Mouse (Mus musculus) brain, embryonic 14.5 days (tissue): ENCODE measurements around the gene Atp8b4.

ENCODE experiments used
- CTCF ChIP-seq: fragments of 200-500 bp; IDR thresholded peaks from 2 replicates; pipeline ENCODE4 v1.5.1; 2012; ENCODE audit warnings: inconsistent platforms, mild to moderate bottlenecking, moderate library complexity, borderline replicate concordance; ENCODE audit not compliant: insufficient read depth, insufficient read length; ENCODE audit errors: extremely low read depth
- POLR2A ChIP-seq: fragments of 200-500 bp; IDR thresholded peaks from 2 replicates; pipeline ENCODE4 v1.6.1; 2012; ENCODE audit warnings: mild to moderate bottlenecking, inconsistent platforms, borderline replicate concordance; ENCODE audit not compliant: poor library complexity, insufficient read depth, insufficient read length, severe bottlenecking; ENCODE audit errors: extremely low read depth

DNA sequence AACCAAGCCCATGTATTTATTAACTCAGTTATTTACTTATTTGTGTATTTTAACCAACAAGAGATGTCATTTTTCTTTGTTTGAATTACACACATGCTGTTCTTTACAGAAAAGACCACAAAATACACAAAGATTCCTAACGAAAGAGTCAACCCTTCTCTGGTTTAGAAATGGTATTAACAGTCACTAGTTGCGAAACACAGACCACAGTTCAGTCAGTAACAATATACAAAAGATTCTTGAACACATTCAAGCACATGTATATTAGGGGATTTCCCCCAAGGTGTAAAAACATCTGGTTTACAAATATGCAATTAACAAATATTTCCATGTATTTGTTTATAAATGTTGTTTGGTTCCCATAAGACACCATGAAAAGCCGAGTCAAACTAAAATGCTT lies 81.6 kb downstream of the Atp8b4 start:
- TF ChIP-seq CTCF: no peak
- no peak for TF ChIP-seq POLR2A
